In the genomic region with DNA sequence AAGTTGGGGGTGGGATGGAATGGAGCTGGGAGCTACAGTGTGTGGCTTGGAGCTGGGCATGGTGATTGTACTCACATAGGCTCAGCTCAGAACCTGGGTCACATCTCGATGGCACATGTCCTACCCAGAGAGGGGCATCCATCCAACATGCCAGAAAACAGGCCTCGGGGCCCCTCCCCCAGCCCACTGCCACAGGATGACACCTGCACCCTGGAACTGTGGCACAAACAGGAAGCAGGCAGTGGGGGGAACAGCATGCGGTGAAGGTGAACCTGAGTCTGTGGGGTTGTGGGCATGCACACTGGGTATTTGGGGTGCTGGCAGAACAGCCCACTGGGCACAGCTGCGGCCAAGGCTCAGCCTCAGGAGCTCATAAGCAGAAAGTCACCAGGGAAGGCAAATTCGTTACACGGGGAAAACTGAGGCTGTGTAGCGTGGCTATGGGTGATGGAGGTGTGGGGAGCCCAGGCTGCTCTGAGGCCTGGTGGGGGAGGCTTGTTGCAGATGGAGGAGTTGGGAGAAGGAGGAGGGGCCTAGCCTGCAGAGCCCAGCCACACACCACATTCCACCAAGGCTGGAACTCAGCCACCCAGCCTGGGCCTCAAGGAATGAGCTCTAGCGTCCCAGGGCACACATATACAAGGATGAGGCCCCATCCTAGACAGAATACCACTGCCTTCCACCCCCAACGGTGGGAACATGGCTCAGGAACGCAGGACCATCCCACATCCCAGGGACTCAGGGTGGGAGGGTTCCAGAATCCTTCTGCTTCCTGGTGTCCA, we compare ENCODE assay signal across 8 mouse cellular contexts. TPM values are rescaled to one million over a fixed set of nuclear protein-coding genes. Genes with fewer than 3 reads are reported as not detected.
DNase-seq lines count a peak whose midpoint lies in the region; ATAC-seq and TF ChIP-seq lines count a peak whose summit lies in the region.

No protein-coding gene starts in this region.

- no peak overlapping the region for H3K27ac ChIP-seq in forebrain, embryonic 13.5 days
- no peak overlapping the region for H3K27ac ChIP-seq in forebrain, embryonic 11.5 days (ENCODE audit: low read depth, low read length)
- peak overlapping the region; percentile 93 to 96 for H3K27ac ChIP-seq in heart, embryonic 14.5 days (replicated peaks in 1 of 2; ENCODE audit: control insufficient read depth in 1 of 2, insufficient read depth in 1 of 2, low read depth in 2 of 2, low read length in 2 of 2)
- peak overlapping the region; percentile 92 for H3K27ac ChIP-seq in stomach, postnatal 0 days (replicated peaks)

- TF ChIP-seq CTCF in stomach, postnatal 0 days (IDR thresholded peaks at IDR 0.05; ENCODE audit: low read depth): no peak

- WGBS in forebrain, embryonic 13.5 days: 76% methylated on average over 10 of the region's 10 CpGs
- 79% methylated on average over 10 of the region's 10 CpGs for WGBS in forebrain, embryonic 11.5 days
- 40% methylated on average over 10 of the region's 10 CpGs for WGBS in heart, embryonic 14.5 days
- 39% methylated on average over 10 of the region's 10 CpGs for WGBS in stomach, postnatal 0 days

- no peak overlapping the region for H3K4me2 ChIP-seq in forebrain, embryonic 13.5 days
- H3K4me2 ChIP-seq in forebrain, embryonic 11.5 days (ENCODE audit: low read depth, low read length, severe bottlenecking): no peak overlapping the region
- H3K4me2 ChIP-seq in heart, embryonic 14.5 days (ENCODE audit: low read length): peak overlapping the region; percentile 52
- H3K4me2 ChIP-seq in stomach, postnatal 0 days (replicated peaks; ENCODE audit: low read depth): peak overlapping the region; percentile 57

- no peak for TF ChIP-seq EP300 in stomach, postnatal 0 days (optimal IDR thresholded peaks at IDR 0.05)

- H3K27me3 ChIP-seq in forebrain, embryonic 13.5 days: peaks cover 25% of the 10 kb centered on the region
- peaks cover 10% of the 10 kb centered on the region for H3K27me3 ChIP-seq in forebrain, embryonic 11.5 days (ENCODE audit: control insufficient read depth, insufficient read depth, low read length)
- H3K27me3 ChIP-seq in heart, embryonic 14.5 days (ENCODE audit: control insufficient read depth, insufficient read depth, low read length): no peaks in the 10 kb centered on the region
- no peaks in the 10 kb centered on the region for H3K27me3 ChIP-seq in stomach, postnatal 0 days (ENCODE audit: control insufficient read depth, insufficient read depth, low read length)

- peaks cover 40% of the 10 kb centered on the region for H3K36me3 ChIP-seq in forebrain, embryonic 13.5 days (ENCODE audit: poor library complexity, severe bottlenecking)
- peaks cover 18% of the 10 kb centered on the region for H3K36me3 ChIP-seq in forebrain, embryonic 11.5 days (ENCODE audit: control insufficient read depth, insufficient read depth, low read length)
- H3K36me3 ChIP-seq in heart, embryonic 14.5 days (ENCODE audit: control insufficient read depth, insufficient read depth, low read length): peaks cover 33% of the 10 kb centered on the region
- peaks cover 27% of the 10 kb centered on the region for H3K36me3 ChIP-seq in stomach, postnatal 0 days (ENCODE audit: control insufficient read depth, insufficient read depth, low read length)

- ATAC-seq in forebrain, embryonic 13.5 days: no peak
- no peak for ATAC-seq in forebrain, embryonic 11.5 days (replicated peaks; ENCODE audit: low FRiP score)
- ATAC-seq in heart, embryonic 14.5 days (ENCODE audit: insufficient number of reproducible peaks, insufficient read depth, low FRiP score, low read depth): peak; percentile 69
- ATAC-seq in stomach, postnatal 0 days (ENCODE audit: low FRiP score, low TSS enrichment): peak; percentile 75; the same call in 1 of the 2 replicates

- no peak for DNase-seq in forebrain, embryonic 11.5 days (ENCODE audit: low spot score)
- peak; percentile 61 to 72 for DNase-seq in B cell, adult 2 months
- peak; percentile 53 for DNase-seq in liver
- DNase-seq in stomach, postnatal 0 days (ENCODE audit: low spot score): no peak
- DNase-seq in embryo, embryonic 10.5 days (ENCODE audit: low spot score): no peak
- no peak for DNase-seq in urinary bladder, postnatal 36 days (ENCODE audit: low spot score in 2 of 2)

- no peak overlapping the region for H3K4me3 ChIP-seq in forebrain, embryonic 13.5 days
- no peak overlapping the region for H3K4me3 ChIP-seq in forebrain, embryonic 11.5 days (ENCODE audit: low read depth, low read length)
- H3K4me3 ChIP-seq in heart, embryonic 14.5 days (ENCODE audit: control insufficient read depth in 1 of 2, insufficient read depth in 1 of 2, low read depth in 1 of 2, low read length in 2 of 2): peak overlapping the region; percentile 4 to 7; a peak in 3 of 4 replicates
- peak overlapping the region; percentile 25 for H3K4me3 ChIP-seq in stomach, postnatal 0 days (ENCODE audit: low read depth, low read length)

- H3K4me1 ChIP-seq in forebrain, embryonic 13.5 days: no peaks in the 10 kb centered on the region
- no peaks in the 10 kb centered on the region for H3K4me1 ChIP-seq in forebrain, embryonic 11.5 days (replicated peaks; ENCODE audit: control insufficient read depth, insufficient read depth, low read length)
- H3K4me1 ChIP-seq in heart, embryonic 14.5 days (ENCODE audit: control insufficient read depth in 2 of 2, insufficient read depth in 2 of 2, low read length in 2 of 2): peaks cover 37 to 40% of the 10 kb centered on the region in 2 experiments
- peaks cover 11% of the 10 kb centered on the region for H3K4me1 ChIP-seq in stomach, postnatal 0 days (replicated peaks; ENCODE audit: control insufficient read depth, insufficient read depth)

- H3K9ac ChIP-seq in forebrain, embryonic 13.5 days: peak overlapping the region; percentile 37; the same call in 1 of the 2 replicates
- no peak overlapping the region for H3K9ac ChIP-seq in forebrain, embryonic 11.5 days (ENCODE audit: low read length)
- peak overlapping the region; percentile 58 for H3K9ac ChIP-seq in heart, embryonic 14.5 days (ENCODE audit: low read length)
- H3K9ac ChIP-seq in stomach, postnatal 0 days (ENCODE audit: low read length): peak overlapping the region; percentile 43

- no peaks in the 10 kb centered on the region for H3K9me3 ChIP-seq in forebrain, embryonic 13.5 days (replicated peaks)
- H3K9me3 ChIP-seq in forebrain, embryonic 11.5 days (ENCODE audit: control insufficient read depth, low read length): no peaks in the 10 kb centered on the region
- H3K9me3 ChIP-seq in heart, embryonic 14.5 days (ENCODE audit: control insufficient read depth, low read length): no peaks in the 10 kb centered on the region
- no peaks in the 10 kb centered on the region for H3K9me3 ChIP-seq in stomach, postnatal 0 days (ENCODE audit: control insufficient read depth, low read length)

RNA-seq across cellular contexts. Expression of a gene that starts 0.9 kb away (rescaled TPM):
- 2.6 and 3.8 TPM in 2 replicates for polyA plus RNA-seq in forebrain, embryonic 13.5 days (2015; fragmentation: Nextera tagmentation; extraction: Ambion mirVana)
- 1.9 and 2.6 TPM in 2 replicates for polyA plus RNA-seq in forebrain, embryonic 11.5 days (2014; fragmentation: Nextera tagmentation; extraction: Ambion mirVana)
- polyA plus RNA-seq in heart, embryonic 14.5 days (2014; fragmentation: Nextera tagmentation; extraction: Ambion mirVana): 9.5 and 11.3 TPM in 2 replicates
- 19.7 and 20.2 TPM in 2 replicates for polyA plus RNA-seq in stomach, postnatal 0 days (2015; fragmentation: Nextera tagmentation; extraction: Ambion mirVana)

RNA-seq across cellular contexts. Expression of a gene that starts 8.5 kb away (rescaled TPM):
- polyA plus RNA-seq in forebrain, embryonic 13.5 days (2015; fragmentation: Nextera tagmentation; extraction: Ambion mirVana): 39.9 and 42.0 TPM in 2 replicates
- 51.2 and 53.2 TPM in 2 replicates for polyA plus RNA-seq in forebrain, embryonic 11.5 days (2014; fragmentation: Nextera tagmentation; extraction: Ambion mirVana)
- polyA plus RNA-seq in heart, embryonic 14.5 days (2014; fragmentation: Nextera tagmentation; extraction: Ambion mirVana): 16.6 and 16.9 TPM in 2 replicates
- 16.2 and 16.6 TPM in 2 replicates for polyA plus RNA-seq in stomach, postnatal 0 days (2015; fragmentation: Nextera tagmentation; extraction: Ambion mirVana)

RNA-seq across cellular contexts. Expression of a gene that starts 13.7 kb away (rescaled TPM):
- polyA plus RNA-seq in forebrain, embryonic 13.5 days (2015; fragmentation: Nextera tagmentation; extraction: Ambion mirVana): not detected in 2 replicates
- 0.07 TPM in 1 of 2 replicates, not detected in the other for polyA plus RNA-seq in forebrain, embryonic 11.5 days (2014; fragmentation: Nextera tagmentation; extraction: Ambion mirVana)
- 0.11 TPM in 1 of 2 replicates, not detected in the other for polyA plus RNA-seq in heart, embryonic 14.5 days (2014; fragmentation: Nextera tagmentation; extraction: Ambion mirVana)
- polyA plus RNA-seq in stomach, postnatal 0 days (2015; fragmentation: Nextera tagmentation; extraction: Ambion mirVana): 0.06 and 0.10 TPM in 2 replicates

RNA-seq across cellular contexts. Expression of a gene that starts 20.9 kb away (rescaled TPM):
- 60.6 and 61.1 TPM in 2 replicates for polyA plus RNA-seq in forebrain, embryonic 13.5 days (2015; fragmentation: Nextera tagmentation; extraction: Ambion mirVana)
- 109 and 111 TPM in 2 replicates for polyA plus RNA-seq in forebrain, embryonic 11.5 days (2014; fragmentation: Nextera tagmentation; extraction: Ambion mirVana)
- 94.2 and 97.0 TPM in 2 replicates for polyA plus RNA-seq in heart, embryonic 14.5 days (2014; fragmentation: Nextera tagmentation; extraction: Ambion mirVana)
- 72.2 and 77.9 TPM in 2 replicates for polyA plus RNA-seq in stomach, postnatal 0 days (2015; fragmentation: Nextera tagmentation; extraction: Ambion mirVana)

RNA-seq across cellular contexts. Expression of a gene that starts 27.9 kb away (rescaled TPM):
- polyA plus RNA-seq in forebrain, embryonic 13.5 days (2015; fragmentation: Nextera tagmentation; extraction: Ambion mirVana): 6.3 and 6.8 TPM in 2 replicates
- 4.5 and 4.7 TPM in 2 replicates for polyA plus RNA-seq in forebrain, embryonic 11.5 days (2014; fragmentation: Nextera tagmentation; extraction: Ambion mirVana)
- 3.7 and 6.5 TPM in 2 replicates for polyA plus RNA-seq in heart, embryonic 14.5 days (2014; fragmentation: Nextera tagmentation; extraction: Ambion mirVana)
- 7.4 and 7.9 TPM in 2 replicates for polyA plus RNA-seq in stomach, postnatal 0 days (2015; fragmentation: Nextera tagmentation; extraction: Ambion mirVana)

Comparison
In these comparisons a context has a peak if more than half of its experiments do, and no peak if none do; other contexts are left out.
1. ATAC-seq: peak in heart, embryonic 14.5 days (single experiment) and stomach, postnatal 0 days (single experiment); none in forebrain, embryonic 13.5 days (single experiment) and forebrain, embryonic 11.5 days (single experiment).
2. H3K27ac ChIP-seq: peak in heart, embryonic 14.5 days (2 of 2) and stomach, postnatal 0 days (single experiment); none in forebrain, embryonic 13.5 days (single experiment) and forebrain, embryonic 11.5 days (single experiment).
3. H3K4me2 ChIP-seq: peak in heart, embryonic 14.5 days (single experiment) and stomach, postnatal 0 days (single experiment); none in forebrain, embryonic 13.5 days (single experiment) and forebrain, embryonic 11.5 days (single experiment).
4. H3K4me3 ChIP-seq: peak in heart, embryonic 14.5 days (2 of 2) and stomach, postnatal 0 days (single experiment); none in forebrain, embryonic 13.5 days (single experiment) and forebrain, embryonic 11.5 days (single experiment).
5. DNase-seq: peak in B cell, adult 2 months (2 of 2) and liver (single experiment); none in forebrain, embryonic 11.5 days (single experiment), stomach, postnatal 0 days (single experiment), embryo, embryonic 10.5 days (single experiment) and urinary bladder, postnatal 36 days (0 of 2).